Mouse (Mus musculus): ENCODE measurements around the gene Btn2a2.

GRCm38 (mm10) chr13:23433801-23434200 lies 54.9 kb downstream of the Btn2a2 start:
- no peak for TF ChIP-seq CTCF (IDR thresholded peaks at IDR 0.05; ENCODE audit: insufficient read depth, low read length)
- TF ChIP-seq POLR2A (IDR thresholded peaks at IDR 0.05; ENCODE audit: borderline replicate concordance, extremely low read depth, low read depth, low read length): no peak

Measured in lung, adult 2 months (tissue).